Mouse (Mus musculus): ENCODE measurements around the gene Plekhj1.

The Plekhj1 gene

GRCm38 (mm10) chr10:80748609-80749008, 49.8 kb downstream of the Plekhj1 start:
- DNase-seq (ENCODE audit: low spot score) = peak; percentile 54

GRCm38 (mm10) chr10:80747410-80747809, 51.0 kb downstream of the Plekhj1 start:
- peak; percentile 57 for DNase-seq (ENCODE audit: low spot score)
